Mouse (Mus musculus): ENCODE results near the gene Gm853. TPM values are rescaled to one million over a fixed set of nuclear protein-coding genes. Genes with fewer than 3 reads are reported as not detected.

Gm853 gene
- polyA plus RNA-seq, 1 experiment from 2014 or later = not detected

GRCm38 (mm10) chr4:130213197-130213596 lies 9.0 kb downstream of the Gm853 start:
- no peaks in the 10 kb centered on the region for H3K27me3 ChIP-seq (ENCODE audit: control insufficient read depth, insufficient read depth, low read length)
- no peak for DNase-seq (ENCODE audit: low spot score)
- no peaks in the 10 kb centered on the region for H3K9me3 ChIP-seq (replicated peaks; ENCODE audit: control insufficient read depth, low read length)
- 89% methylated on average over 4 of the region's 4 CpGs for WGBS
- H3K27ac ChIP-seq (replicated peaks; ENCODE audit: low read depth, low read length) = no peak overlapping the region
- H3K4me3 ChIP-seq (ENCODE audit: low read depth, low read length) = no peak overlapping the region
- H3K9ac ChIP-seq (replicated peaks; ENCODE audit: low read length) = no peak overlapping the region
- no peaks in the 10 kb centered on the region for H3K4me1 ChIP-seq (ENCODE audit: control insufficient read depth, insufficient read depth, low read length)
- no peak overlapping the region for H3K4me2 ChIP-seq (ENCODE audit: low read depth, low read length)
- no peak for ATAC-seq (replicated peaks; ENCODE audit: insufficient number of reproducible peaks, low FRiP score, low TSS enrichment, low read depth)
- H3K36me3 ChIP-seq (replicated peaks; ENCODE audit: control insufficient read depth, insufficient read depth, low read depth, low read length) = no peaks in the 10 kb centered on the region

DNA sequence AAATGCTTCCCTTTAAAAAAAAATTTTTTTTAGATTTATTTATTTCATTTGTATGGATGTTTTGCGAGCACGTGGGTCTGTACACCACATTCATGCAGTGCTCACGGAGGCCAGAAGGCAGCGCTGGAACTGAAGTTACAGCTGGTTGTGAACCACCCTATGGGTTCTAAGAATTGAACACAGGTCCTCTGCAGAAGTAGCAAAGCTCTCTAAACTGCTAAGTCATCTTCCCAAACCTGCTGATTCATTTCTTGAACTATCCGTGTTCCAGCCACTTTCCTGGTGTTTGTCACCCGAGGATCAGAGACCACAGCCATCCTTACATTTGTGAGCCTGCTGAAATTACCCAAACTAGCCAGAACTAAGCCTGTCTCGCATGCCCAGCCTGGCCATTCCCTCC lies 9.8 kb downstream of the Gm853 start:
- H3K4me3 ChIP-seq (ENCODE audit: low read depth, low read length) = no peak overlapping the region
- no peak overlapping the region for H3K27ac ChIP-seq (replicated peaks; ENCODE audit: low read depth, low read length)
- ATAC-seq (replicated peaks; ENCODE audit: insufficient number of reproducible peaks, low FRiP score, low TSS enrichment, low read depth) (no peak), DNase-seq (ENCODE audit: low spot score) (no peak)
- H3K4me1 ChIP-seq (ENCODE audit: control insufficient read depth, insufficient read depth, low read length) = no peaks in the 10 kb centered on the region
- H3K36me3 ChIP-seq (replicated peaks; ENCODE audit: control insufficient read depth, insufficient read depth, low read depth, low read length) = no peaks in the 10 kb centered on the region
- no peaks in the 10 kb centered on the region for H3K9me3 ChIP-seq (replicated peaks; ENCODE audit: control insufficient read depth, low read length)
- WGBS = 80% methylated on average over 7 of the region's 7 CpGs
- H3K27me3 ChIP-seq (ENCODE audit: control insufficient read depth, insufficient read depth, low read length) = no peaks in the 10 kb centered on the region
- no peak overlapping the region for H3K9ac ChIP-seq (replicated peaks; ENCODE audit: low read length)
- H3K4me2 ChIP-seq (ENCODE audit: low read depth, low read length) = no peak overlapping the region

- Histone ChIP-seq H3K9ac (replicated peaks; ENCODE audit: low read length) (no peak overlapping the region), H3K4me3 (ENCODE audit: low read depth, low read length) (no peak overlapping the region), H3K9me3 (replicated peaks; ENCODE audit: control insufficient read depth, low read length) (no peaks in the 10 kb centered on the region), H3K4me2 (ENCODE audit: low read depth, low read length) (no peak overlapping the region), H3K27ac (replicated peaks; ENCODE audit: low read depth, low read length) (no peak overlapping the region), H3K36me3 (replicated peaks; ENCODE audit: control insufficient read depth, insufficient read depth, low read depth, low read length) (no peaks in the 10 kb centered on the region), H3K4me1 (ENCODE audit: control insufficient read depth, insufficient read depth, low read length) (no peaks in the 10 kb centered on the region), H3K27me3 (ENCODE audit: control insufficient read depth, insufficient read depth, low read length) (no peaks in the 10 kb centered on the region)
- DNase-seq (ENCODE audit: low spot score) (no peak), ATAC-seq (replicated peaks; ENCODE audit: insufficient number of reproducible peaks, low FRiP score, low TSS enrichment, low read depth) (no peak)
- WGBS = 97% methylated on average over 2 of the region's 2 CpGs
Measured at GRCm38 (mm10) chr4:130211870-130212269, 10.3 kb downstream of the Gm853 start.

GRCm38 (mm10) chr4:130198694-130199670 lies 23.2 kb downstream of the Gm853 start:
- ATAC-seq (replicated peaks; ENCODE audit: insufficient number of reproducible peaks, low FRiP score, low TSS enrichment, low read depth) = peak; percentile 62; the same call in 1 of the 2 replicates
- Histone ChIP-seq H3K4me3 (ENCODE audit: low read depth, low read length) (peak overlapping the region; percentile 28), H3K4me2 (ENCODE audit: low read depth, low read length) (peak overlapping the region; percentile 25), H3K9me3 (replicated peaks; ENCODE audit: control insufficient read depth, low read length) (no peaks in the 10 kb centered on the region), H3K9ac (replicated peaks; ENCODE audit: low read length) (peak overlapping the region; percentile 35; the same call in 1 of the 2 replicates), H3K27me3 (ENCODE audit: control insufficient read depth, insufficient read depth, low read length) (no peaks in the 10 kb centered on the region), H3K4me1 (ENCODE audit: control insufficient read depth, insufficient read depth, low read length) (no peaks in the 10 kb centered on the region), H3K27ac (replicated peaks; ENCODE audit: low read depth, low read length) (no peak overlapping the region), H3K36me3 (replicated peaks; ENCODE audit: control insufficient read depth, insufficient read depth, low read depth, low read length) (no peaks in the 10 kb centered on the region)
- DNase-seq (ENCODE audit: low spot score) = peak; percentile 90
- 18% methylated on average over 35 of the region's 35 CpGs for WGBS

DNA sequence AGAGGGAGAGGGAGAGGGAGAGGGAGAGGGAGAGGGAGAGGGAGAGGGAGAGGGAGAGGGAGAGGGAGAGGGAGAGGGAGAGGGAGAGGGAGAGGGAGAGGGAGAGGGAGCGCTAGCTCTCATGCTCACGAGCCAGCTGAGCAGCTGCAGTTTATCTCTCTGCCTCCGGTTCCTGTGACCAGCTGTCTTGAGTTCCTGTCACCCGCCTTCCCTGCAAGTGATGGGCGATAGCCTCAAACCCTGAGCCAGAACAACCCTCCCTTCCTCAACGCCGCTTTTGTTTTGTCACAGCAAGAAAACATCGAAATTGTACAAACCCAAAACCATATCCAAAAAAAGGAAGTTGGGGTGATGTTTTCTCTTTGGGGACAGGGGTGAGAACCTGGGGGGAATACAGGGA lies 25.7 kb downstream of the Gm853 start:
- no peak overlapping the region for H3K9ac ChIP-seq (replicated peaks; ENCODE audit: low read length)
- WGBS = 89% methylated on average over 7 of the region's 8 CpGs
- no peak overlapping the region for H3K27ac ChIP-seq (replicated peaks; ENCODE audit: low read depth, low read length)
- no peak for DNase-seq (ENCODE audit: low spot score)
- no peaks in the 10 kb centered on the region for H3K9me3 ChIP-seq (replicated peaks; ENCODE audit: control insufficient read depth, low read length)
- no peak for ATAC-seq (replicated peaks; ENCODE audit: insufficient number of reproducible peaks, low FRiP score, low TSS enrichment, low read depth)
- no peaks in the 10 kb centered on the region for H3K36me3 ChIP-seq (replicated peaks; ENCODE audit: control insufficient read depth, insufficient read depth, low read depth, low read length)
- no peak overlapping the region for H3K4me3 ChIP-seq (ENCODE audit: low read depth, low read length)
- H3K4me2 ChIP-seq (ENCODE audit: low read depth, low read length) = no peak overlapping the region
- H3K4me1 ChIP-seq (ENCODE audit: control insufficient read depth, insufficient read depth, low read length) = no peaks in the 10 kb centered on the region
- H3K27me3 ChIP-seq (ENCODE audit: control insufficient read depth, insufficient read depth, low read length) = no peaks in the 10 kb centered on the region; the same call in 1 of the 2 replicates

GRCm38 (mm10) chr4:130195924-130196323 lies 26.3 kb downstream of the Gm853 start:
- Histone ChIP-seq H3K4me3 (ENCODE audit: low read depth, low read length) (no peak overlapping the region), H3K27me3 (ENCODE audit: control insufficient read depth, insufficient read depth, low read length) (no peaks in the 10 kb centered on the region; the same call in 1 of the 2 replicates), H3K36me3 (replicated peaks; ENCODE audit: control insufficient read depth, insufficient read depth, low read depth, low read length) (no peaks in the 10 kb centered on the region), H3K9me3 (replicated peaks; ENCODE audit: control insufficient read depth, low read length) (no peaks in the 10 kb centered on the region), H3K4me2 (ENCODE audit: low read depth, low read length) (no peak overlapping the region), H3K9ac (replicated peaks; ENCODE audit: low read length) (no peak overlapping the region), H3K27ac (replicated peaks; ENCODE audit: low read depth, low read length) (no peak overlapping the region), H3K4me1 (ENCODE audit: control insufficient read depth, insufficient read depth, low read length) (no peaks in the 10 kb centered on the region)
- WGBS = 67% methylated on average over 13 of the region's 13 CpGs
- ATAC-seq (replicated peaks; ENCODE audit: insufficient number of reproducible peaks, low FRiP score, low TSS enrichment, low read depth) (no peak), DNase-seq (ENCODE audit: low spot score) (no peak)

- H3K4me2 ChIP-seq (ENCODE audit: low read depth, low read length) = no peak overlapping the region
Measured at GRCm38 (mm10) chr4:130192266-130192665, 29.9 kb downstream of the Gm853 start.

DNA sequence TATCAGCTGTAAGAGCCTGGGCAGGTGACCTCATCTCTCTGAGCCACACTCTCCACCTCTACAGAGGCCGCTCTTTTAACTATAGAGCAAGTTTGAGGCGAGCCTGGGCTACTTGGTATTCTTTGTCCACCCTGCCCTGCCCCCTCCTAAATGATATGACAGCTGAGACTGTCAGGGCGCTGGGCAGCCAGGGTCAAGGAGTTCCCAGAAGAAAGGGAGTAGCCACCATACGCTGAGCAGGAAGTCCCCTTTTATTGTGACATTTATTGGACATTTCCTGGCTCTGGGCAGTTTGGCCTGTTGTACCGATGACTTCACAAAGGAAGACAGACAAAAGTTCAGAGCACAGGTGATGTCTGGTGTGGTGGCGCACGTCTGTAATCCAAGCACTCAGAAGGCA lies 32.6 kb downstream of the Gm853 start:
- Histone ChIP-seq H3K4me3 (ENCODE audit: low read depth, low read length) (no peak overlapping the region), H3K36me3 (replicated peaks; ENCODE audit: control insufficient read depth, insufficient read depth, low read depth, low read length) (no peaks in the 10 kb centered on the region), H3K27me3 (ENCODE audit: control insufficient read depth, insufficient read depth, low read length) (no peaks in the 10 kb centered on the region; the same call in 1 of the 2 replicates), H3K4me2 (ENCODE audit: low read depth, low read length) (no peak overlapping the region), H3K9ac (replicated peaks; ENCODE audit: low read length) (no peak overlapping the region), H3K9me3 (replicated peaks; ENCODE audit: control insufficient read depth, low read length) (no peaks in the 10 kb centered on the region), H3K4me1 (ENCODE audit: control insufficient read depth, insufficient read depth, low read length) (peaks cover 2% of the 10 kb centered on the region; the same call in 1 of the 2 replicates), H3K27ac (replicated peaks; ENCODE audit: low read depth, low read length) (no peak overlapping the region)
- DNase-seq (ENCODE audit: low spot score) = no peak
- ATAC-seq (replicated peaks; ENCODE audit: insufficient number of reproducible peaks, low FRiP score, low TSS enrichment, low read depth) = no peak
- 56% methylated on average over 7 of the region's 7 CpGs for WGBS

More at GRCm38 (mm10) chr4:130192266-130192665, 29.9 kb downstream of the Gm853 start:
- DNase-seq (ENCODE audit: low spot score) (no peak), ATAC-seq (replicated peaks; ENCODE audit: insufficient number of reproducible peaks, low FRiP score, low TSS enrichment, low read depth) (no peak)
- H3K36me3 ChIP-seq (replicated peaks; ENCODE audit: control insufficient read depth, insufficient read depth, low read depth, low read length) = no peaks in the 10 kb centered on the region
- H3K9ac ChIP-seq (replicated peaks; ENCODE audit: low read length) = no peak overlapping the region
- H3K9me3 ChIP-seq (replicated peaks; ENCODE audit: control insufficient read depth, low read length) = no peaks in the 10 kb centered on the region
- H3K4me1 ChIP-seq (ENCODE audit: control insufficient read depth, insufficient read depth, low read length) = peaks cover 2% of the 10 kb centered on the region; the same call in 1 of the 2 replicates
- H3K4me3 ChIP-seq (ENCODE audit: low read depth, low read length) = no peak overlapping the region
- WGBS = 73% methylated on average over 9 of the region's 9 CpGs
- H3K27me3 ChIP-seq (ENCODE audit: control insufficient read depth, insufficient read depth, low read length) = no peaks in the 10 kb centered on the region; the same call in 1 of the 2 replicates
- no peak overlapping the region for H3K27ac ChIP-seq (replicated peaks; ENCODE audit: low read depth, low read length)
